Mouse (Mus musculus) midbrain, embryonic 11.5 days (tissue): Measurements from ENCODE around the gene Rhox4b. TPM values are rescaled to one million over a fixed set of nuclear protein-coding genes. Genes with fewer than 3 reads are reported as not detected.
"Not testable (repeated sequence)": the region's sequence is repeated elsewhere in the genome, so short reads cannot be mapped to it uniquely, and the experiment has no call there.

ENCODE experiments used
- ATAC-seq: fragments of 200-750 bp; cut with Nextera tagmentation; 2 replicates; pipeline ENCODE4 v1.8.0; 2017; ENCODE audit warnings: moderate TSS enrichment, moderate library complexity; ENCODE audit not compliant: low FRiP score
- DNase-seq: peaks from one replicate; pipeline ENCODE4 v3.0.0; 2015; ENCODE audit warnings: low spot score; ENCODE audit errors: missing footprints
- H3K27ac ChIP-seq: fragments of 300-500 bp; sonication (generic); 2 replicates; pipeline ENCODE4 v1.5.1; 2014; ENCODE audit warnings: low read depth, low read length
- H3K27me3 ChIP-seq: fragments of 300-500 bp; sonication (generic); 2 replicates; pipeline ENCODE4 v1.6.1; 2014; ENCODE audit warnings: mild to moderate bottlenecking, low read length, moderate library complexity, mixed read lengths; ENCODE audit not compliant: control insufficient read depth, insufficient read depth
- H3K36me3 ChIP-seq: fragments of 300-500 bp; sonication (generic); 2 replicates; pipeline ENCODE4 v1.6.1; 2014; ENCODE audit warnings: mild to moderate bottlenecking, low read length, moderate library complexity, mixed read lengths; ENCODE audit not compliant: control insufficient read depth, insufficient read depth
- H3K4me1 ChIP-seq: fragments of 300-500 bp; sonication (generic); 2 replicates; pipeline ENCODE4 v1.6.1; 2014; ENCODE audit warnings: low read length; ENCODE audit not compliant: control insufficient read depth, insufficient read depth
- H3K4me2 ChIP-seq: fragments of 300-500 bp; sonication (generic); 2 replicates; pipeline ENCODE4 v1.6.1; 2014; ENCODE audit warnings: mild to moderate bottlenecking, moderate library complexity
- H3K4me3 ChIP-seq: fragments of 300-500 bp; sonication (generic); 2 replicates; pipeline ENCODE4 v1.5.1; 2014; ENCODE audit warnings: low read depth, low read length
- H3K9ac ChIP-seq: fragments of 300-500 bp; sonication (generic); 2 replicates; pipeline ENCODE4 v1.6.1; 2014; ENCODE audit warnings: low read length
- H3K9me3 ChIP-seq: fragments of 300-500 bp; sonication (generic); 2 replicates; pipeline ENCODE4 v1.6.1; 2016; ENCODE audit warnings: low read length; ENCODE audit not compliant: control insufficient read depth
- WGBS: fragments of 180-500 bp; shearing (Covaris S2); extraction: QIAGEN DNeasy Blood & Tissue Kit; methylation state at CpG from one replicate; pipeline ENCODE4 v1.1.7; 2014; 5-methylcytosine and 5-hydroxymethylcytosine counted together
- polyA plus RNA-seq: library from polyadenylated mRNA; unstranded; fragments of >200 nt; fragmentation: Nextera tagmentation; extraction: Ambion mirVana; gene quantifications from 2 replicates; pipeline ENCODE4 v1.2.1, GENCODE M21; 2014

Rhox4b gene
- 0.18 TPM in 1 of 2 replicates, not detected in the other for polyA plus RNA-seq

DNA sequence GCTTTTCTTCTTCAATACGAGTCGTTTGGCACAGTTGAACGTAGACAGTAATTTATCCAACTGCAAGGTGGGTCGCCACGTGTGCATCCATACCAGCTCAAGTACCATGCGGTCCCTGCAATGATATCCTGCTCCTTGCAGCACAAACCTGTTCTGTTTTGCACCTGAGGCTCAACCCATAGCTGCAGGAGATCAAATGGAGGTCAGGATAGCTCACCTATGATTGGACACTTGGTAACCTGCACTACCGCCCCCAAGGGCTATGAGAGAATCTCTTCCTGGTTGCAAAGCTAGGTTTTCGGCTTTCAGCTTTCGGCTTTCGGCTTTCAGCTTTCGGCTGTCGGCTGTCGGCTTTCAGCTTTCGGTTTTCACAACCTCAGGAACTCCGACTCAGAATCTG, at the start of gene Rhox4b:
Gene Rhox4b, plus strand, starts transcription at position 301 of the 400 bp plus-strand sequence.
- H3K4me3 ChIP-seq, H3K9ac ChIP-seq, H3K36me3 ChIP-seq, ATAC-seq, H3K4me2 ChIP-seq, H3K4me1 ChIP-seq, H3K9me3 ChIP-seq, DNase-seq, H3K27me3 ChIP-seq, H3K27ac ChIP-seq: not testable (repeated sequence)
- 89% methylated on average over 14 of the region's 15 CpGs for WGBS

DNA sequence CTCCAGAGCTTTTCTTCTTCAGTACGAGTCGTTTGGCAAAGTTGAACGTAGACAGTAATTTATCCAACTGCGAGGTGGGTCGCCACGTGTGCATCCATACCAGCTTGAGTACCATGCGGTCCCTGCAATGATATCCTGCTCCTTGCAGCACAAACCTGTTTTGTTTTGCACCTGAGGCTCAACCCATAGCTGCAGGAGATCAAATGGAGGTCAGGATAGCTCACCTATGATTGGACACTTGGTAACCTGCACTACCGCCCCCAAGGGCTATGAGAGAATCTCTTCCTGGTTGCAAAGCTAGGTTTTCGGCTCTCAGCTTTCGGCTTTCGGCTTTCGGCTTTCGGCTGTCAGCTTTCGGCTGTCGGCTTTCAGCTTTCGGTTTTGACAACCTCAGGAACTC, 41.7 kb upstream of the Rhox4b start, which contains the start of gene Rhox4a2:
Gene Rhox4a2, plus strand, starts transcription at position 301 of the 400 bp plus-strand sequence.
- WGBS = 97% methylated on average over 8 of the region's 16 CpGs
- H3K27ac ChIP-seq, H3K4me1 ChIP-seq, H3K9me3 ChIP-seq, H3K9ac ChIP-seq, H3K4me3 ChIP-seq, ATAC-seq, DNase-seq, H3K27me3 ChIP-seq, H3K36me3 ChIP-seq, H3K4me2 ChIP-seq: not testable (repeated sequence)

DNA sequence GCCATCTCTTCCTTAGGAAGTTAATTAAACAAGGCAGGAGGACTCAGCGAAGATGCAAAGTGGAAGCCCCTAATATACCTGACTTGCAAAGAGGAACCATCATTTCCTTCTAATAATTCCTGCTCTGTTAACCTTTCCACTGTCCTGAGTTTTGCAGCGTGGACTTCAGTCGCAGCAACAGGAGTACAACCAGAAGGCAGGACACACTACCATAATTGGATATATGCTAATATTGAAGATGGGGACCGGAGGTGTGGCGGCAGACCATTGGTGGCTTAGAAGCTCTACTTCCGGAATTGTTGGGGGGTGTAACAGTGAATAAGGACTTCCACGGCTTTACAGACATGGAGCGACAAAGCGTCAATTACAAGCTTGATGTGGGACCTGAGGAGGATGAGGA, 20.5 kb upstream of the Rhox4b start, which contains the start of gene Rhox2b:
Gene Rhox2b, plus strand, starts transcription at position 301 of the 400 bp plus-strand sequence.
- not testable (repeated sequence) for H3K4me3 ChIP-seq, ATAC-seq, H3K4me1 ChIP-seq, H3K36me3 ChIP-seq, H3K9ac ChIP-seq, DNase-seq, H3K27ac ChIP-seq, H3K4me2 ChIP-seq, H3K9me3 ChIP-seq, H3K27me3 ChIP-seq
- no CpG with 5 or more reads among the region's 9 CpGs for WGBS

DNA sequence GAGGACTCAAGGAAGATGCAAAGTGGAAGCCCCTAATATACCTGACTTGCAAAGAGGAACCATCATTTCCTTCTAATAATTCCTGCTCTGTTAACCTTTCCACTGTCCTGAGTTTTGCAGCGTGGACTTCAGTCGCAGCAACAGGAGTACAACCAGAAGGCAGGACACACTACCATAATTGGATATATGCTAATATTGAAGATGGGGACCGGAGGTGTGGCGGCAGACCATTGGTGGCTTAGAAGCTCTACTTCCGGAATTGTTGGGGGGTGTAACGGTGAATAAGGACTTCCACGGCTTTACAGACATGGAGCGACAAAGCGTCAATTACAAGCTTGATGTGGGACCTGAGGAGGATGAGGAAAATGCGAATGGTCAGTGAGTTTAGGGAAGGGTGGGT, 21.1 kb downstream of the Rhox4b start, which contains the start of gene Rhox2c:
Gene Rhox2c, plus strand, starts transcription at position 301 of the 400 bp plus-strand sequence.
- not testable (repeated sequence) for H3K9ac ChIP-seq, H3K4me1 ChIP-seq, H3K27me3 ChIP-seq, H3K36me3 ChIP-seq, DNase-seq, H3K4me2 ChIP-seq, ATAC-seq, H3K9me3 ChIP-seq, H3K4me3 ChIP-seq, H3K27ac ChIP-seq
- 97% methylated on average over 7 of the region's 10 CpGs for WGBS

DNA sequence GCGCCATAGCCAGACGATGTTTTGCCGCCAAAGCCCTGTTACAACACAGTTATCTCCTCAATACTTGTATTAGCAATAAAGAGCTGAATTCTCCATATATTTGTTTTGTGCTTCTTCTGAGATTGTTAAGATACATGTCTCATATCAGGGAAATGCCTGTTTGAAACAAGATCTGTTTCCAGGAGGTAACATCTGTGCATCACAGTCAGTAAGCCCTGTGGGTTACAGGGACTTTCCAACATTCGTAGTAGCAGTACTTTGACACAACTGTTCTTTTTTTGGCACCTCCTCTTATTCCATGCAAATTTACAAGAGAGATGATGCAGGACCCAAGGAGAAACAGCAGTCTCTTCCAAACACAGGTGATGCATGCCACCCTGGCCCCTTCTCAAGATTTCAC, 26.0 kb downstream of the Rhox4b start, which contains the start of gene Rhox3c:
Gene Rhox3c, plus strand, starts transcription at position 301 of the 400 bp plus-strand sequence.
- H3K27me3 ChIP-seq, H3K9ac ChIP-seq, H3K4me2 ChIP-seq, ATAC-seq, DNase-seq, H3K9me3 ChIP-seq, H3K27ac ChIP-seq, H3K36me3 ChIP-seq, H3K4me3 ChIP-seq, H3K4me1 ChIP-seq: not testable (repeated sequence)
- 93% methylated on average over 3 of the region's 4 CpGs for WGBS

DNA sequence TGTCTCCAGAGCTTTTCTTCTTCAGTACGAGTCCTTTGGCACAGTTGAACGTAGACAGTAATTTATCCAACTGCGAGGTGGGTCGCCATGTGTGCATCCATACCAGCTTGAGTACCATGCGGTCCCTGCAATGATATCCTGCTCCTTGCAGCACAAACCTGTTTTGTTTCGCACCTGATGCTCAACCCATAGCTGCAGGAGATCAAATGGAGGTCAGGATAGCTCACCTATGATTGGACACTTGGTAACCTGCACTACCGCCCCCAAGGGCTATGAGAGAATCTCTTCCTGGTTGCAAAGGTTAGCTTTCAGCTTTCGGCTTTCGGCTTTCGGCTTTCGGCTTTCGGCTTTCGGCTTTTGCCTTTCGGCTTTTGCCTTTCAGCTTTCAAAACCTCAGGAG, 47.7 kb downstream of the Rhox4b start, which contains the start of gene Rhox4c:
Gene Rhox4c, plus strand, starts transcription at position 301 of the 400 bp plus-strand sequence.
- not testable (repeated sequence) for H3K4me2 ChIP-seq, H3K9ac ChIP-seq, H3K4me3 ChIP-seq, H3K36me3 ChIP-seq, H3K9me3 ChIP-seq, H3K27ac ChIP-seq, ATAC-seq, DNase-seq, H3K27me3 ChIP-seq, H3K4me1 ChIP-seq
- WGBS = 93% methylated on average over 14 of the region's 14 CpGs

Other genes starting within 250 kb of the Rhox4b start
- gene Ndufa1, start 241.3 kb upstream of the Rhox4b start, polyA plus RNA-seq = 387 and 428 TPM in 2 replicates
- gene Rnf113a1, start 241.2 kb upstream of the Rhox4b start, polyA plus RNA-seq = 14.1 and 15.5 TPM in 2 replicates
- not detected in 2 replicates for gene Gm9, start 221.5 kb upstream of the Rhox4b start, polyA plus RNA-seq
- not detected in 2 replicates for gene Rhox1, start 210.2 kb upstream of the Rhox4b start, polyA plus RNA-seq
- 0.51 TPM in 1 of 2 replicates, not detected in the other for gene Rhox2a, start 187.5 kb upstream of the Rhox4b start, polyA plus RNA-seq
- gene Rhox3a, start 182.6 kb upstream of the Rhox4b start, polyA plus RNA-seq = not detected in 2 replicates
- not detected in 2 replicates for gene Rhox4a, start 167.2 kb upstream of the Rhox4b start, polyA plus RNA-seq
- gene Rhox3a2, start 52.5 kb upstream of the Rhox4b start, polyA plus RNA-seq = not detected in 2 replicates
- gene Rhox4a2, start 41.6 kb upstream of the Rhox4b start, polyA plus RNA-seq = 0.18 and 0.43 TPM in 2 replicates
- gene Rhox2b, start 20.4 kb upstream of the Rhox4b start, polyA plus RNA-seq = 0.33 TPM in 1 of 2 replicates, not detected in the other
- 0.67 and 1.3 TPM in 2 replicates for gene Rhox2c, start 21.2 kb downstream of the Rhox4b start, polyA plus RNA-seq
- gene Rhox3c, start 26.1 kb downstream of the Rhox4b start, polyA plus RNA-seq = not detected in 2 replicates
- gene Rhox4c, start 47.8 kb downstream of the Rhox4b start, polyA plus RNA-seq = not detected in 2 replicates
- gene Rhox2d, start 60.9 kb downstream of the Rhox4b start, polyA plus RNA-seq = not detected in 2 replicates
- gene Rhox4d, start 81.9 kb downstream of the Rhox4b start, polyA plus RNA-seq = not detected in 2 replicates
- not detected in 2 replicates for gene Rhox2e, start 98.0 kb downstream of the Rhox4b start, polyA plus RNA-seq
- gene Rhox3e, start 109.5 kb downstream of the Rhox4b start, polyA plus RNA-seq = not detected in 2 replicates
- gene Rhox4e, start 124.9 kb downstream of the Rhox4b start, polyA plus RNA-seq = not detected in 2 replicates
- gene Rhox2f, start 138.9 kb downstream of the Rhox4b start, polyA plus RNA-seq = 0.33 TPM in 1 of 2 replicates, not detected in the other
- gene Rhox3f, start 148.5 kb downstream of the Rhox4b start, polyA plus RNA-seq = not detected in 2 replicates
- not detected in 2 replicates for gene Rhox4f, start 175.2 kb downstream of the Rhox4b start, polyA plus RNA-seq
- gene Rhox3g, start 196.1 kb downstream of the Rhox4b start, polyA plus RNA-seq = not detected in 2 replicates
- gene Rhox2g, start 211.0 kb downstream of the Rhox4b start, polyA plus RNA-seq = not detected in 2 replicates
- 0.15 TPM in 1 of 2 replicates, not detected in the other for gene Rhox4g, start 218.8 kb downstream of the Rhox4b start, polyA plus RNA-seq
- gene Rhox3h, start 236.3 kb downstream of the Rhox4b start, polyA plus RNA-seq = not detected in 2 replicates
- gene Rhox2h, start 240.8 kb downstream of the Rhox4b start, polyA plus RNA-seq = not detected in 2 replicates